Mouse (Mus musculus): ENCODE data around the gene Axl.
A peak's percentile ranks its signal among the peaks of the same experiment; 100 is the strongest.
"Not testable (repeated sequence)": the region's sequence is repeated elsewhere in the genome, so short reads cannot be mapped to it uniquely, and the experiment has no call there.

Axl gene

GRCm38 (mm10) chr7:25794775-25795174 is 6.3 kb upstream of the Axl start:
- DNase-seq (ENCODE audit: low read depth, low spot score) = no peak

GRCm38 (mm10) chr7:25793679-25794078 is 5.2 kb upstream of the Axl start:
- DNase-seq (ENCODE audit: low read depth, low spot score) = no peak

GRCm38 (mm10) chr7:25792966-25793365 is 4.5 kb upstream of the Axl start:
- DNase-seq (ENCODE audit: low read depth, low spot score) = not testable (repeated sequence)

GRCm38 (mm10) chr7:25790615-25791014 is 2.1 kb upstream of the Axl start:
- DNase-seq (ENCODE audit: low read depth, low spot score) = no peak

GRCm38 (mm10) chr7:25789129-25789440 is 580 bp upstream of the Axl start:
- DNase-seq (ENCODE audit: low read depth, low spot score) = no peak

GRCm38 (mm10) chr7:25787456-25788219 is 867 bp downstream of the Axl start:
- DNase-seq (ENCODE audit: low read depth, low spot score) = no peak

- DNase-seq (ENCODE audit: low read depth, low spot score) = no peak
Observed at GRCm38 (mm10) chr7:25786974-25787373, 1.5 kb downstream of the Axl start.

- no peak for DNase-seq (ENCODE audit: low read depth, low spot score)
Observed at GRCm38 (mm10) chr7:25785752-25786151, 2.8 kb downstream of the Axl start.

- DNase-seq (ENCODE audit: low read depth, low spot score) = no peak
Observed at GRCm38 (mm10) chr7:25784808-25785207, 3.7 kb downstream of the Axl start.

GRCm38 (mm10) chr7:25783746-25784145 is 4.8 kb downstream of the Axl start:
- no peak for DNase-seq (ENCODE audit: low read depth, low spot score)

- DNase-seq (ENCODE audit: low read depth, low spot score) = no peak
Observed at GRCm38 (mm10) chr7:25782744-25783143, 5.8 kb downstream of the Axl start.

- no peak for DNase-seq (ENCODE audit: low read depth, low spot score)
Observed at GRCm38 (mm10) chr7:25781937-25782610, 6.4 kb downstream of the Axl start.

- DNase-seq (ENCODE audit: low read depth, low spot score) = no peak
Observed at GRCm38 (mm10) chr7:25781321-25781936, 7.1 kb downstream of the Axl start.

- no peak for DNase-seq (ENCODE audit: low read depth, low spot score)
Observed at GRCm38 (mm10) chr7:25780753-25781152, 7.8 kb downstream of the Axl start.

- DNase-seq (ENCODE audit: low read depth, low spot score) = no peak
Observed at GRCm38 (mm10) chr7:25780021-25780420, 8.5 kb downstream of the Axl start.

GRCm38 (mm10) chr7:25768229-25768628 is 20.3 kb downstream of the Axl start:
- no peak for DNase-seq (ENCODE audit: low read depth, low spot score)

GRCm38 (mm10) chr7:25766108-25766507 is 22.4 kb downstream of the Axl start:
- no peak for DNase-seq (ENCODE audit: low read depth, low spot score)

GRCm38 (mm10) chr7:25764221-25764620 is 24.3 kb downstream of the Axl start:
- no peak for DNase-seq (ENCODE audit: low read depth, low spot score)

GRCm38 (mm10) chr7:25763678-25764077 is 24.8 kb downstream of the Axl start:
- no peak for DNase-seq (ENCODE audit: low read depth, low spot score)

GRCm38 (mm10) chr7:25761354-25761753 is 27.2 kb downstream of the Axl start:
- DNase-seq (ENCODE audit: low read depth, low spot score) = no peak

GRCm38 (mm10) chr7:25756011-25756410 is 32.5 kb downstream of the Axl start:
- peak; percentile 82 for DNase-seq (ENCODE audit: low read depth, low spot score)

GRCm38 (mm10) chr7:25755468-25755833 is 33.1 kb downstream of the Axl start:
- DNase-seq (ENCODE audit: low read depth, low spot score) = no peak

Data from embryo, embryonic 11.5 days (tissue).